Mouse (Mus musculus) spleen, adult 2 months (tissue): ENCODE data around the gene 4930447C04Rik.

Experiments
- CTCF ChIP-seq: fragments of 200-500 bp; IDR thresholded peaks from 2 replicates; pipeline ENCODE4 v1.5.1; 2011; ENCODE audit warnings: mild to moderate bottlenecking, inconsistent platforms; ENCODE audit not compliant: insufficient read depth, insufficient read length, insufficient replicate concordance; ENCODE audit errors: extremely low read depth
- POLR2A ChIP-seq: fragments of 200-500 bp; IDR thresholded peaks from 2 replicates; pipeline ENCODE4 v1.6.1; 2011; ENCODE audit warnings: low read depth, low read length, inconsistent platforms

DNA sequence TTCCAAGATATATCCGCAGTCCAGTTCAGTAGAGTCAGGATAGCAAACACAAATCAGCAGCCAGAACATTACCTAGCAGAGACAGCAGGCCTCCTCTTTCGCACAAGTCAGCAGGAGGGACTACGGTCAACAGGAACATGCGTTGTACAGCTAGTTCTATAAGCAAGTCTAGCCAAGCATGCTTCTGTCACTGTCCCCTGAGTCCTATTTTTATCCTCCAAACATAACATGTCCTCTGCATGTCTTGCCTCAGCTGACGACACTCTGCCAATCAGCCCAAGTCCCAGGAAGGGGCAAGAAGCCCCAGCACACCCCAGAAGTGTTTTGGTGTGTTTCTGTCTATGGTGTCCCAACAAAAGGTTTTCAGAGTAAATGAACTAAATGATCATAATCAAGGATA, 13.3 kb upstream of the 4930447C04Rik start:
- TF ChIP-seq POLR2A: no peak
- TF ChIP-seq CTCF: no peak
